Mouse (Mus musculus) bone marrow, adult 2 months (tissue): ENCODE measurements around the gene Fuz.

ENCODE experiments used
- CTCF ChIP-seq: fragments of 200-500 bp; IDR thresholded peaks from 2 replicates; pipeline ENCODE4 v1.5.1; 2011; ENCODE audit warnings: low read length, control low read depth; ENCODE audit not compliant: control insufficient read depth, insufficient read depth
- POLR2A ChIP-seq: fragments of 200-500 bp; IDR thresholded peaks from 2 replicates; pipeline ENCODE4 v1.6.1; 2011; ENCODE audit warnings: low read depth, mild to moderate bottlenecking, control low read depth, low read length, borderline replicate concordance; ENCODE audit not compliant: control insufficient read depth

DNA sequence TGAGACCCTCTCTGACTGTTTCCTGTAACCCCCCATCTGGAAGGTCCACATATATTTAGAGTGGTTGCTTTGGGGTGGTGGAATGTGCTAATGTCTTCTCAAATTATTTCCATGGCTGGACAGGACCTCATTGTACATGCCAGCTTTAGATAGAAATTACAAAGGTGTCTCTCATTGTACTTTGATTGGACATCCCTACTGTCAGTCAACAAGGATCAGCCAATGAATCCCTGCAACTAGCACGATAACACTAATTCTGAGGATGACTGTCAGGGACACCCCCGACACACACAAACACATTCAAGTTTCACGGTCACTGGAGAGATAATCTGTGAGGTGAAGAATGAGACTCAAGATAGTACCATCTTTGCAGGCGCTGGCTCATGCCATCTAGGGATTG lies 42.8 kb downstream of the Fuz start:
- TF ChIP-seq POLR2A (no peak), CTCF (no peak)
